Mouse (Mus musculus): ENCODE data around the gene Parp4.

- TF ChIP-seq CTCF (IDR thresholded peaks at IDR 0.05; ENCODE audit: borderline replicate concordance, insufficient read depth, low read depth, low read length) = no peak
- no peak for TF ChIP-seq POLR2A (IDR thresholded peaks at IDR 0.05; ENCODE audit: borderline replicate concordance, insufficient read depth, low read length)
Measured at GRCm38 (mm10) chr14:56530788-56531187, 44.6 kb upstream of the Parp4 start.
